23 mouse cellular contexts compared by ENCODE assay signal in genomic region chr7:125740521-125740920, GRCm38 (mm10). TPM values are rescaled to one million over a fixed set of nuclear protein-coding genes. Genes with fewer than 3 reads are reported as not detected.
DNase-seq lines count a peak whose midpoint lies in the region; ATAC-seq and TF ChIP-seq lines count a peak whose summit lies in the region.
"Had no signal": no experiment of that assay in that cellular context is flagged by ENCODE, and none has a peak within 500 bp of the region (broad histone marks: within the 10 kb centered on the region; RNA-seq: fewer than 3 reads in every experiment).

No protein-coding gene starts in this region.

- no peak overlapping the region for H3K4me3 ChIP-seq in kidney, adult 2 months (ENCODE audit: insufficient read depth, low read depth, low read length)
- no peak overlapping the region for H3K4me3 ChIP-seq in kidney, embryonic 16.5 days (ENCODE audit: low read length)
- no peak overlapping the region for H3K4me3 ChIP-seq in liver, postnatal 0 days (ENCODE audit: low read depth, low read length)
- H3K4me3 ChIP-seq in lung, postnatal 0 days (ENCODE audit: low read depth, low read length) = no peak overlapping the region
- H3K4me3 ChIP-seq: embryonic facial prominence, embryonic 10.5 days; embryonic facial prominence, embryonic 12.5 days; forebrain, embryonic 13.5 days had no signal

- TF ChIP-seq CTCF in kidney, adult 2 months (conservative IDR thresholded peaks at IDR 0.05; ENCODE audit: insufficient read depth, insufficient read length, low read depth, low read length) = no peak
- TF ChIP-seq CTCF in liver, postnatal 0 days (IDR thresholded peaks at IDR 0.05; ENCODE audit: low read depth) = no peak
- TF ChIP-seq CTCF in lung, postnatal 0 days (IDR thresholded peaks at IDR 0.05) = no peak

- no peak for TF ChIP-seq POLR2A in kidney, adult 2 months (IDR thresholded peaks at IDR 0.05; ENCODE audit: low read depth, low read length)

- ATAC-seq in kidney, embryonic 16.5 days (ENCODE audit: low FRiP score, low TSS enrichment) = no peak
- no peak for ATAC-seq in liver, postnatal 0 days
- ATAC-seq in lung, postnatal 0 days = peak; percentile 37
- ATAC-seq: activated CD4-positive, CD25-positive, alpha-beta regulatory T cell, adult 4 months; CD4-positive, CD25-positive, alpha-beta regulatory T cell, adult 4 months; forebrain, embryonic 13.5 days; Patski had no signal

- DNase-seq in kidney, adult 2 months = peak; percentile 21
- peak; percentile 14 for DNase-seq in kidney, postnatal 14 days
- no peak for DNase-seq in kidney, postnatal 4 days
- DNase-seq in liver, postnatal 0 days = no peak
- DNase-seq in liver = no peak
- peak; percentile 58 for DNase-seq in lung, postnatal 0 days (ENCODE audit: low spot score)
- DNase-seq in lung, postnatal 36 days = no peak
- DNase-seq: adrenal gland, adult 8-10 months; B cell, adult 2 months; cerebellum, adult 11-12 months; cerebellum, adult 2 months; cerebellum, adult 9-10 months; cerebellum, postnatal 10 days; cerebellum, postnatal 25 days had no signal

- H3K27ac ChIP-seq in kidney, adult 2 months (ENCODE audit: insufficient read depth, low read depth, low read length) = peak overlapping the region; percentile 65
- H3K27ac ChIP-seq in kidney, embryonic 16.5 days (ENCODE audit: low read length) = no peak overlapping the region
- H3K27ac ChIP-seq in liver, postnatal 0 days (ENCODE audit: low read depth) = peak overlapping the region; percentile 61; the same call in 1 of the 2 replicates
- peak overlapping the region; percentile 77 for H3K27ac ChIP-seq in lung, postnatal 0 days (ENCODE audit: low read length)
- H3K27ac ChIP-seq: embryonic facial prominence, embryonic 10.5 days; embryonic facial prominence, embryonic 12.5 days; forebrain, embryonic 13.5 days had no signal

- H3K36me3 ChIP-seq in kidney, adult 2 months (ENCODE audit: control insufficient read depth, insufficient read depth, low read length) = no peaks in the 10 kb centered on the region
- no peaks in the 10 kb centered on the region for H3K36me3 ChIP-seq in kidney, embryonic 16.5 days (ENCODE audit: insufficient read depth, low read length)
- no peaks in the 10 kb centered on the region for H3K36me3 ChIP-seq in liver, postnatal 0 days (replicated peaks; ENCODE audit: insufficient read depth, low read length)
- no peaks in the 10 kb centered on the region for H3K36me3 ChIP-seq in lung, postnatal 0 days (ENCODE audit: insufficient read depth, low read length)
- H3K36me3 ChIP-seq: embryonic facial prominence, embryonic 10.5 days; embryonic facial prominence, embryonic 12.5 days had no signal

- WGBS in kidney, adult 2 months = 31% methylated on average over 2 of the region's 2 CpGs
- WGBS in kidney, embryonic 16.5 days = 49% methylated on average over 2 of the region's 2 CpGs
- 75% methylated on average over 2 of the region's 2 CpGs for WGBS in liver, postnatal 0 days (ENCODE audit: insufficient replicate concordance)
- 47% methylated on average over 2 of the region's 2 CpGs for WGBS in lung, postnatal 0 days

- TF ChIP-seq EP300 in liver, postnatal 0 days (IDR thresholded peaks at IDR 0.05; ENCODE audit: low read depth) = no peak
- no peak for TF ChIP-seq EP300 in lung, postnatal 0 days (IDR thresholded peaks at IDR 0.05)

- no peak overlapping the region for H3K4me2 ChIP-seq in kidney, embryonic 16.5 days (replicated peaks; ENCODE audit: low read depth, low read length)
- no peak overlapping the region for H3K4me2 ChIP-seq in liver, postnatal 0 days (ENCODE audit: low read depth, low read length)
- H3K4me2 ChIP-seq in lung, postnatal 0 days (replicated peaks; ENCODE audit: low read depth, low read length) = no peak overlapping the region
- H3K4me2 ChIP-seq: embryonic facial prominence, embryonic 12.5 days; forebrain, embryonic 13.5 days had no signal

- peaks cover 15% of the 10 kb centered on the region for H3K4me1 ChIP-seq in kidney, adult 2 months (ENCODE audit: control insufficient read depth, insufficient read depth, low read length)
- peaks cover 13% of the 10 kb centered on the region; the same call in 1 of the 2 replicates for H3K4me1 ChIP-seq in kidney, embryonic 16.5 days (ENCODE audit: insufficient read depth, low read length)
- peaks cover 17% of the 10 kb centered on the region for H3K4me1 ChIP-seq in liver, postnatal 0 days (ENCODE audit: insufficient read depth)
- peaks cover 3% of the 10 kb centered on the region; the same call in 1 of the 2 replicates for H3K4me1 ChIP-seq in lung, postnatal 0 days (ENCODE audit: insufficient read depth, low read depth, low read length)
- H3K4me1 ChIP-seq: embryonic facial prominence, embryonic 12.5 days; forebrain, embryonic 13.5 days had no signal

- H3K27me3 ChIP-seq in kidney, adult 2 months (replicated peaks; ENCODE audit: control insufficient read depth, insufficient read depth, low read length) = no peaks in the 10 kb centered on the region
- H3K27me3 ChIP-seq in kidney, embryonic 16.5 days (ENCODE audit: insufficient read depth, low read length) = no peaks in the 10 kb centered on the region
- H3K27me3 ChIP-seq in liver, postnatal 0 days (ENCODE audit: insufficient read depth, low read length) = no peaks in the 10 kb centered on the region
- no peaks in the 10 kb centered on the region for H3K27me3 ChIP-seq in lung, postnatal 0 days (replicated peaks; ENCODE audit: insufficient read depth, low read length)
- H3K27me3 ChIP-seq: CH12.LX; embryonic facial prominence, embryonic 12.5 days; forebrain, embryonic 13.5 days; Patski had no signal

- no peak overlapping the region for H3K9ac ChIP-seq in kidney, embryonic 16.5 days (replicated peaks; ENCODE audit: low read length)
- H3K9ac ChIP-seq in liver, postnatal 0 days (replicated peaks) = no peak overlapping the region
- H3K9ac ChIP-seq in lung, postnatal 0 days (replicated peaks; ENCODE audit: low read depth) = no peak overlapping the region
- H3K9ac ChIP-seq: embryonic facial prominence, embryonic 12.5 days; forebrain, embryonic 13.5 days had no signal

- no peaks in the 10 kb centered on the region for H3K9me3 ChIP-seq in kidney, embryonic 16.5 days (ENCODE audit: low read length)
- H3K9me3 ChIP-seq in liver, postnatal 0 days (ENCODE audit: low read length) = no peaks in the 10 kb centered on the region
- H3K9me3 ChIP-seq in lung, postnatal 0 days (ENCODE audit: low read length) = no peaks in the 10 kb centered on the region
- H3K9me3 ChIP-seq: embryonic facial prominence, embryonic 10.5 days; embryonic facial prominence, embryonic 12.5 days; forebrain, embryonic 13.5 days; G1E had no signal

RNA-seq across cellular contexts. Expression of gene D430042O09Rik, which starts 32.8 kb away (rescaled TPM):
- 15.1 and 16.6 TPM in 2 replicates for polyA plus RNA-seq in kidney, adult 2 months (2012; rRNA removed)
- 10.1 and 10.3 TPM in 2 replicates for polyA plus RNA-seq in kidney, embryonic 16.5 days (2015; fragmentation: Nextera tagmentation; extraction: Ambion mirVana)
- polyA plus RNA-seq in liver, postnatal 0 days (2015; fragmentation: Nextera tagmentation; extraction: Ambion mirVana) = 1.2 and 1.3 TPM in 2 replicates
- 5.3 and 5.8 TPM in 2 replicates for polyA plus RNA-seq in lung, postnatal 0 days (2015; fragmentation: Nextera tagmentation; extraction: Ambion mirVana)

RNA-seq across cellular contexts. Expression of gene Gtf3c1, which starts 32.9 kb away (rescaled TPM):
- polyA plus RNA-seq in kidney, adult 2 months (2012; rRNA removed) = 47.9 and 60.5 TPM in 2 replicates
- 31.5 and 33.9 TPM in 2 replicates for polyA plus RNA-seq in kidney, embryonic 16.5 days (2015; fragmentation: Nextera tagmentation; extraction: Ambion mirVana)
- polyA plus RNA-seq in liver, postnatal 0 days (2015; fragmentation: Nextera tagmentation; extraction: Ambion mirVana) = 3.3 and 4.8 TPM in 2 replicates
- 13.6 and 16.5 TPM in 2 replicates for polyA plus RNA-seq in lung, postnatal 0 days (2015; fragmentation: Nextera tagmentation; extraction: Ambion mirVana)

Comparison
In these comparisons a context has a peak if more than half of its experiments do, and no peak if none do; other contexts are left out.
1. DNase-seq: peak in kidney, adult 2 months (single experiment), kidney, postnatal 14 days (single experiment) and lung, postnatal 0 days (single experiment); none in kidney, postnatal 4 days (0 of 2), liver, postnatal 0 days (single experiment), liver (single experiment) and lung, postnatal 36 days (single experiment).